Mouse (Mus musculus): Measurements from ENCODE around the gene Grb7. TPM values are rescaled to one million over a fixed set of nuclear protein-coding genes. Genes with fewer than 3 reads are reported as not detected.

The Grb7 gene
- total RNA-seq (2021) = 1 to 10 TPM; 2.8 to 2.9 TPM

GRCm38 (mm10) chr11:98446213-98446561 is at the start of gene Grb7:
Grb7 (plus strand) TSS chr11:98446394.
- no peak for DNase-seq (ENCODE audit: low spot score in 2 of 2)
- intact Hi-C loops (cut with DNase I) = no loop called here

- intact Hi-C loops (cut with DNase I) = no loop called here
- DNase-seq (ENCODE audit: low spot score in 2 of 2) = no peak
These were observed 48.2 kb upstream of the Grb7 start for GRCm38 (mm10) chr11:98397946-98398345.

- intact Hi-C loops (cut with DNase I) = no loop called here
- DNase-seq (ENCODE audit: low spot score in 2 of 2) = peak; percentile 90 to 91
These were observed 46.0 kb upstream of the Grb7 start, which contains the start of gene Pgap3 for GRCm38 (mm10) chr11:98400161-98400726. Pgap3 (minus strand) TSS chr11:98400490.

- intact Hi-C loops (cut with DNase I) = no loop called here
- no peak for DNase-seq (ENCODE audit: low spot score in 2 of 2)
These were observed 45.4 kb upstream of the Grb7 start for GRCm38 (mm10) chr11:98400816-98401215.

GRCm38 (mm10) chr11:98406621-98407020 is 39.6 kb upstream of the Grb7 start:
- intact Hi-C loops (cut with DNase I) = no loop called here
- no peak for DNase-seq (ENCODE audit: low spot score in 2 of 2)

GRCm38 (mm10) chr11:98408872-98409271 is 37.3 kb upstream of the Grb7 start:
- intact Hi-C loops (cut with DNase I) = no loop called here
- DNase-seq (ENCODE audit: low spot score in 2 of 2) = no peak

GRCm38 (mm10) chr11:98409341-98409822 is 36.8 kb upstream of the Grb7 start:
- DNase-seq (ENCODE audit: low spot score in 2 of 2) = no peak

GRCm38 (mm10) chr11:98412273-98412796 is 33.9 kb upstream of the Grb7 start, which contains the start of gene Erbb2:
Erbb2 (plus strand) TSS chr11:98412470.
- no peak for DNase-seq (ENCODE audit: low spot score in 2 of 2)
- intact Hi-C loops (cut with DNase I) = no loop called here

More at GRCm38 (mm10) chr11:98409341-98409822, 36.8 kb upstream of the Grb7 start:
- intact Hi-C loops (cut with DNase I) = no loop called here

- no peak for DNase-seq (ENCODE audit: low spot score in 2 of 2)
- intact Hi-C loops (cut with DNase I) = no loop called here
These were observed 33.3 kb upstream of the Grb7 start for GRCm38 (mm10) chr11:98412797-98413301.

- intact Hi-C loops (cut with DNase I) = no loop called here
- no peak for DNase-seq (ENCODE audit: low spot score in 2 of 2)
These were observed 32.5 kb upstream of the Grb7 start for GRCm38 (mm10) chr11:98413731-98414130.

GRCm38 (mm10) chr11:98414162-98414561 is 32.0 kb upstream of the Grb7 start:
- intact Hi-C loops (cut with DNase I) = no loop called here
- no peak for DNase-seq (ENCODE audit: low spot score in 2 of 2)

- DNase-seq (ENCODE audit: low spot score in 2 of 2) = no peak
These were observed 29.1 kb upstream of the Grb7 start for GRCm38 (mm10) chr11:98417074-98417473.

GRCm38 (mm10) chr11:98418273-98418672 is 27.9 kb upstream of the Grb7 start:
- intact Hi-C loops (cut with DNase I) = no loop called here
- no peak for DNase-seq (ENCODE audit: low spot score in 2 of 2)

More at GRCm38 (mm10) chr11:98417074-98417473, 29.1 kb upstream of the Grb7 start:
- intact Hi-C loops (cut with DNase I) = no loop called here

GRCm38 (mm10) chr11:98418939-98419547 is 27.2 kb upstream of the Grb7 start:
- intact Hi-C loops (cut with DNase I) = no loop called here
- no peak for DNase-seq (ENCODE audit: low spot score in 2 of 2)

GRCm38 (mm10) chr11:98426592-98426991 is 19.6 kb upstream of the Grb7 start:
- DNase-seq (ENCODE audit: low spot score in 2 of 2) = no peak
- intact Hi-C loops (cut with DNase I) = no loop called here

GRCm38 (mm10) chr11:98428436-98428835 is 17.8 kb upstream of the Grb7 start:
- DNase-seq (ENCODE audit: low spot score in 2 of 2) = no peak
- intact Hi-C loops (cut with DNase I) = no loop called here

GRCm38 (mm10) chr11:98431743-98432502 is 14.3 kb upstream of the Grb7 start:
- intact Hi-C loops (cut with DNase I) = no loop called here
- DNase-seq (ENCODE audit: low spot score in 2 of 2) = no peak

GRCm38 (mm10) chr11:98435723-98436122 is 10.5 kb upstream of the Grb7 start:
- intact Hi-C loops (cut with DNase I) = loop anchor here (5.0 kb wide), 1 partner anchor 93 kb away; no protein-coding TSS in a partner anchor
- DNase-seq (ENCODE audit: low spot score in 2 of 2) = no peak

- DNase-seq (ENCODE audit: low spot score in 2 of 2) = no peak
- intact Hi-C loops (cut with DNase I) = loop anchor here (5.0 kb wide), 1 partner anchor 95 kb away; no protein-coding TSS in a partner anchor
These were observed 8.8 kb upstream of the Grb7 start for GRCm38 (mm10) chr11:98437441-98437840.
